Mouse (Mus musculus) right cerebral cortex, postnatal 4 days (tissue): ENCODE measurements around the gene Cemip2.

ENCODE experiments used
- DNase-seq: peaks from one replicate; pipeline ENCODE4 v3.0.0-alpha.2; 2022

The Cemip2 gene

GRCm38 (mm10) chr19:21882110-21882940 lies 104.2 kb downstream of the Cemip2 start:
- no peak for DNase-seq

DNA sequence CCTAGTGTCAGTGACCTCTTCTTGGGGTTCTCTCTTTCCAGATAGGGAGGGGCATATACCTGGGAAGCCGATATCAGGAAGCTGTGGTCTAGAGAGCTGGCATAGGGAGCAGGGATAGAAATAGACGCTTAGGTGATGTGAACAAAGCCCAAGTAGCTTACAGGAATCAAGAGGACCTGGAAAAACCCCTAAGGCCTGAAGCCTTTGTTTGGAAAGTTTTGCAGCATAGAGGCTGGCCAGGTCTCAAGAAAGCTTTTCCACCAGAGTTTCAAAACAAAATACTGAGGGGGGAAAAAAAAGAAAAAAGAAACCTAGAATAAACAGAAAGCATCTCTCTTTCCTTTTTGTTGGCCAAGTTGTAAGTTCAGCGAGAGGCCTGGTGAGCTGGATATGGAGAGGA lies 104.9 kb downstream of the Cemip2 start:
- no peak for DNase-seq

DNA sequence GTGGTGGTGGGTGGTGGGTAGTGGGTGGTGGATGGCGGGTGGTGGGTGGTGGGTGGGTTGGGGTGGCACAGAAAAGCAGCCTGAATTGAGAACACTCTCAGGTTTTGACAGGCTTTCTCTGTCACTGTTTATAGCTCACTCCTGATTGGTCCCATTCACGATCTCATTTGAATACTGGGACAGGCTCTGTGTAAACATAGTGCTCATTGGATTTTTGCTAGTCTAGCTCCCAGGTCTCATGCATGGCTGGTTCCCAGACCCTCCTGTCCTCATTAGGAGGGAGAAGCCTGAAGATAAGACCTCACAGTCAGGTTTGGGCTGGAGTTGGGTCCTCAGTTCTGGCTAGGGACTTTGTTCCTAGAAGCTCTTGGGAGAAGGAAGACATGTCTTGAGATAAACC lies 105.8 kb downstream of the Cemip2 start:
- DNase-seq = no peak

- no peak for DNase-seq
Measured at GRCm38 (mm10) chr19:21884385-21884784, 106.2 kb downstream of the Cemip2 start.

- no peak for DNase-seq
Measured at GRCm38 (mm10) chr19:21886166-21886657, 108.1 kb downstream of the Cemip2 start.

DNA sequence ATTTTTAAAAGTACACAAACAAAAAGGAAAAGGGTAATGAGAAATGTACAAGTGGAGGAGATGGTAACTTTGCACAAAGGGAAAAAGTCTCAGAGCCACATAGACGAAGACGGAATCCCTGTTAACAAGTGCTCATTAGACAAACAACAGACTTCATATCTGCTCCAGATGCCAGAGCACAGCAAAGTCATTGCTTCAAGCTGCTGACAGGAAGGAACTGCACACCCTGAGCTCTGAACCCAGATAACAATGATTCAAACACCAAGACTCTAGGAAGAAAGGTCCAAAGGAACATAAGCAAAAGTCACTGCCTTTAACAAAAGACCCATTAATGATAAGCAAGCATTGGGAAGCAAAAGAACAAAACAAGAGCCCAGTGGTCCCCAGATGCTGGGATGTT lies 112.6 kb downstream of the Cemip2 start:
- DNase-seq = no peak

- no peak for DNase-seq
Measured at GRCm38 (mm10) chr19:21894792-21895191, 116.7 kb downstream of the Cemip2 start.

DNA sequence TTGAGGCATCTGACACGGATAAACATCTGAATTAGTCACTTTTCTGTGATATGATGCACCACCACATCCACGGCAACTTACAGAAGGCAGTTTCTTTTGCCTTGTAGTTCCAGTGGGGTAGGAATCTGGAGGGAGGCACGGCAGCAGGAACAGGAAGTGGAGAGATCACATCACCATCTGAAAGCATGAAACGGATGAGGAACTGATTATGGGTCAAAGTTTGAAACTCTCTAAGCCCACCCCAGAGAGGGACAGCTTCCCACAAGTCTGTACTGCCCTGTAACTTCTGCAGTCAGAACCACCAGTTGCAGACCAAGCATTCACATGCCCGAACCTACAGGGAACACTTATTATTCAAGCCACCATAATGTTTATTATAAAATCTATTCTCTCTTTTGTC lies 117.4 kb downstream of the Cemip2 start:
- no peak for DNase-seq

GRCm38 (mm10) chr19:21897122-21897827 lies 119.1 kb downstream of the Cemip2 start:
- no peak for DNase-seq

DNA sequence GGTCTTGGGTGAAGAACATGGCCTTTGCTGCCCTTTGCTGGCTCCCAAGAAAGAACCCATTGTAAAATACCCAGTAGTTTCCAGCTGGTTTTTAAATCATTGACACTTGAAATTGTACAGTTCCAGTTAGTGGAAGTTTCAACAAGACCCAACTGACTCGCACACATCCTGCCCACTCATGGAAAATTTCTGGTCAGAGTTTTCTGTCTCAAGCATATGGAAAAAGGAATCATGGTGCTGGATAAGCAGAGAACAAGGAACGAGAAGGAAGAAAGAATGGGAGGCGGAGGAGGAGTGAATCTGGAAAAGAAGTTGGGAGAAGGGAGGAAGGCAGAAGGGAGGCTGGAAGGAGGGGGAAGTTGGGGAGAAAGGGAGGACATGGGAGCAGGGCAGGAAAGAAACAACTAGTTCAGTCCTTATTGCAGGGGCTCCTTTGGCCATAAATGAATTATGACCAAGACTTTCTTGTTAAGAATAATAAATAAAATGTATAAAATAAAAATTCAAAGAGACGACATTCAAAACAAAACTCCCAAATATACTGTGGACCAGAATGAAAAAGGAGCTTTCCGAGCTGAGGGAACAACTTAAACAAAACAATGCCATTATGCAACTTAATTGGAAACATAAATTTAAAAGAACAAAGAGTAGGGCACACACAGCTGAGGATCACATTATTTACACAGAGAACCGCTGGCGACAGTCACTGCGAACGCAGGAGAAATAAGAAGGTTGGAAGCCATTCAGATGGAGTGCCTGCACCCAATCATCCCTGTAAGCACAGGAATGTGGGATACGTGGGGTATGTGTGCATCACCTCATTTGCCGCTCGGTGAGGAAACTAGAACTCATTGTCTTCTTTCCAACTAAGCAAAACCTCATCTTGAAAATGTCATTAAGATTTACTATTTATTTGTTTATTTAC lies 120.1 kb downstream of the Cemip2 start:
- DNase-seq = no peak
